Mouse (Mus musculus) forebrain, embryonic 13.5 days (tissue): ENCODE results near the gene F11r. TPM values are rescaled to one million over a fixed set of nuclear protein-coding genes. Genes with fewer than 3 reads are reported as not detected.

Experiments
- ATAC-seq: fragments of 200-750 bp; cut with Nextera tagmentation; 2 replicates; pipeline ENCODE4 v1.8.0; 2017
- H3K27ac ChIP-seq: fragments of 300-500 bp; sonication (generic); 2 replicates; pipeline ENCODE4 v1.5.1; 2015; ENCODE audit warnings: inconsistent platforms, mild to moderate bottlenecking, moderate library complexity
- H3K27me3 ChIP-seq: fragments of 300-500 bp; sonication (generic); 2 replicates; pipeline ENCODE4 v1.6.1; 2015; ENCODE audit warnings: mild to moderate bottlenecking, inconsistent platforms
- H3K36me3 ChIP-seq: fragments of 300-500 bp; sonication (generic); 2 replicates; pipeline ENCODE4 v1.6.1; 2015; ENCODE audit warnings: mild to moderate bottlenecking, inconsistent platforms; ENCODE audit not compliant: poor library complexity, severe bottlenecking
- H3K4me1 ChIP-seq: fragments of 300-500 bp; sonication (generic); 2 replicates; pipeline ENCODE4 v1.6.1; 2015; ENCODE audit warnings: inconsistent platforms
- H3K4me2 ChIP-seq: fragments of 300-500 bp; sonication (generic); 2 replicates; pipeline ENCODE4 v1.6.1; 2015; ENCODE audit warnings: inconsistent platforms, mild to moderate bottlenecking, moderate library complexity
- H3K4me3 ChIP-seq: fragments of 300-500 bp; sonication (generic); 2 replicates; pipeline ENCODE4 v1.5.1; 2015; ENCODE audit warnings: mild to moderate bottlenecking, inconsistent platforms
- H3K9ac ChIP-seq: fragments of 300-500 bp; sonication (generic); 2 replicates; pipeline ENCODE4 v1.6.1; 2015; ENCODE audit warnings: mild to moderate bottlenecking, inconsistent platforms
- H3K9me3 ChIP-seq: fragments of 300-500 bp; sonication (generic); replicated peaks from 2 replicates; pipeline ENCODE4 v1.6.1; 2016; ENCODE audit warnings: inconsistent platforms
- WGBS: fragments of 180-500 bp; shearing (Covaris S2); methylation state at CpG from one replicate; pipeline ENCODE4 v1.1.7; 2015; 5-methylcytosine and 5-hydroxymethylcytosine counted together
- polyA plus RNA-seq: library from polyadenylated mRNA; unstranded; fragments of >200 nt; fragmentation: Nextera tagmentation; extraction: Ambion mirVana; gene quantifications from 2 replicates; pipeline ENCODE4 v1.2.1, GENCODE M21; 2015

Gene F11r
- polyA plus RNA-seq, 1 experiment from 2014 or later: 8.4 TPM

DNA sequence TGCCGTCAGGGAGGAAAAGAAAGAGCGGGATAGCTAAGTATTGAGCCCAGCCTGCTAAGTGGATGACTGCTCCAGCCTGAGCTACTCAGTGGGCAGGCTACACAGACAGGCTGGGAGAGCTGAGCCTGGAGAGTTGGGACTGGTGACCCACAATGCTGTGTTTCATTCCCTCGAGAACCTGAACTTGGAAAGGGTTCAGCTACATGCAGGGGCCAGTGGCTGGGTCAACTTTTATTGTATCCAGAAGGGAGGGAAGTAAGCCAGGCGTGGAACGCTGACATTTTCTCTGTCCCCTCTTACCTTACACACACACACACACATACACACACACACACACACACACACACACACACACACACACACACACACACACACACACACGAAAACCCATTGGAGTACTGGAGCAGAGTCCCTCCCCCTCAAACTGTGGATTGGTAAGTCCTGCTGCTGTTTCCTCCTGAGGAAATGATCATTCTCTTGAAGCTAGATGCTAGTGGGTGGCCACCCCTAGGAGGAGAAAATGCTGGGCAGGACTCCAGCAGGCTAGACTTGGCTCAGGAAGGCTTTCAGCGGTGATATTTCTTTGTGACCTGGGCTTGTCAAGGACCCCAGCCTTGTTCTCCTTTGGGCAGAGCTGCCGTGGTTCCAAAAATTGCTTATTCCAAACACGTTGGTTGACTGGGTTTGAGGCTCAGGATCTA lies 2.8 kb downstream of the F11r start:
- Histone ChIP-seq H3K4me2 (no peak overlapping the region), H3K9me3 (peaks cover 7% of the 10 kb centered on the region; the same call in 1 of the 2 replicates), H3K27ac (no peak overlapping the region)

DNA sequence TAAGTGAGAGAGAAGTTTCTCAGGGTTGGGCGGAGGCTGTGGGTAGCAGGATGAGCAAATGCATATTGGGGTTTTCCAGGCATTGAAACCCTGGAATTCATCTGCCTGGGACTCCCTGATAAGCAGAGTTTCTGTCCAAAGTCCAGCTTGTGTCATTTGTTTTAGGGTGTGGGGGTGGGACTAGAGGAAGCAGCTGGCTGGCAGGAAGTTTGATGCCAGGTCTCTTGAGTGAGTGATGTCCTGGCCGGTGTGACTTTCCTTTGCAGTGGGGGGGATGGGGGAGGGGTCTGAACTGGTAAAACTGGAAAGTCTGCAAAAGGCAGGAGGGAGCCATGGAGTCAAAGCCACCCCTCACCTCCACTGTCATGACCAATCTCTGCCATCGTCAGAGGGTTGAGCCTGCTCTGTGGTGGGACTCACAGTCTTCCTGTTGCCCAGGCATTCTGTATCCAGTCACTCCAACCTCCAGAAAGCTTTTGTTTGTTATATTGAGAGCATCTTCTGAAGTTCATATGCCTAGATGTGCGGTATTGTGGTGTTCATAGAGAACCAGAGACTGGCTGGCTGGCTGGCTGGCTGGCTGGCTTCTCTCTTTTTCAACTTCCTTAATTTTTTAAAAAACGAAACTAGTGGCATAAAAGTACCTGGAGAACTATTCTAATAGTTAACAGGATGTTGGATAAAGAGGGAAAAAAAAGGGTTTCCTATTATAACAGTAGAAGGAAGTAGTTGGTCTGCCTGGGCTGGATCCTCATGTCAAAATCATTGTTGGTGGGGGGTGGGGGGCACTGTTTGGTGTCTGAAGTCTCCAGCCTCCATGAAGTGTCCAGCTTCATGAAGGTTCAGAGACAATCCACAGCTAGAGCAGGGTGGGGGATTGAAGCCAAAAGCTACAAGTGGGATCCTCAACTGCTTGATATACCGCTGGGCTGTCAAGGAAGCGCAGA lies 4.4 kb downstream of the F11r start:
- Histone ChIP-seq H3K4me1 (peaks cover 10% of the 10 kb centered on the region), H3K9me3 (peaks cover 7% of the 10 kb centered on the region; the same call in 1 of the 2 replicates), H3K36me3 (no peaks in the 10 kb centered on the region), H3K4me3 (no peak overlapping the region), H3K4me2 (no peak overlapping the region), H3K27ac (no peak overlapping the region), H3K27me3 (peaks cover 35% of the 10 kb centered on the region), H3K9ac (no peak overlapping the region)
- WGBS: 73% methylated on average over 7 of the region's 7 CpGs
- no peak for ATAC-seq

More for the DNA sequence above, 2.8 kb downstream of the F11r start:
- H3K4me3 ChIP-seq: no peak overlapping the region
- peaks cover 46% of the 10 kb centered on the region for H3K27me3 ChIP-seq
- no peaks in the 10 kb centered on the region for H3K36me3 ChIP-seq
- H3K9ac ChIP-seq: no peak overlapping the region
- no peak for ATAC-seq
- H3K4me1 ChIP-seq: peaks cover 10% of the 10 kb centered on the region
- 62% methylated on average over 9 of the region's 9 CpGs for WGBS

DNA sequence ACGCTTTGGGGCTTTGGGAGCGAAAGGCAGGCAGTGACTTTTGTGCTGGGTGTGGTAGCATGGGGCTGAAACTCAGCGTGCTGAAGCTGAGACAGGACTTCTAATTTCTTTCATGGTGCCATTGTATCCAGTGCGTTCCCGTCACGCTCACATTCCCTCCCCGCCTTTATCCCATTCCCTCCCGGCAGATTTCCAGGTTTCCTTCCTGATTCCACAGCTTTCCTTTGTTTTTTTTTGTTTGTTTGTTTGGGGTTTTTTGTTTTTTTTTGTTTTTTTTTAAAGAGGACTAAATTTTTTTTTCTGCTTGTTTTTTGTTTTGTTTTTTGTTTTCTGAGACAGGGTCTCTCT lies 5.1 kb downstream of the F11r start:
- ATAC-seq: no peak
- 83% methylated on average over 8 of the region's 8 CpGs for WGBS

DNA sequence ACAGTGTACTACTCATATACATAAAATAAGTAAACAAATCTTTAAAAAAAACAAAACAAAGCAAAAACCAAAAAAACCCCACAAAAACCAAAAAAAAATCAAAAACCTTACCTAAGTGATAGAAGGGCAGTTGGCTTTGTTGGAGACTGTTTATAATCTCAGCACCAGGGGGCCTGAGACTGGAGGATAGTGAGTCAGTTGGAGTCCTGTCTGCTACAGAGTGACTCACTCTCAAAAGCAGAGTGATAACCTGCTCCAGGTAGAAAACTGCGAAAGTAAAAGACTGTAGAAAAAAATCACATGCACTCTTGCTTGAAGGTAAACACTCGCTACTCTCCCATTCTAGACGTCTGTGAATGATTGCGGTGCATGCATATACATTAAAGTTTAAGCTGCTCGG lies 7.7 kb downstream of the F11r start:
- Histone ChIP-seq H3K9me3 (peaks cover 7% of the 10 kb centered on the region; the same call in 1 of the 2 replicates), H3K4me1 (no peaks in the 10 kb centered on the region), H3K36me3 (no peaks in the 10 kb centered on the region), H3K4me3 (no peak overlapping the region), H3K27ac (no peak overlapping the region), H3K4me2 (no peak overlapping the region), H3K27me3 (0 out of 2 replicates have a peak, but pooled peaks cover 3% of the 10 kb centered on the region), H3K9ac (no peak overlapping the region)
- 90% methylated on average over 5 of the region's 5 CpGs for WGBS
- no peak for ATAC-seq

More for the DNA sequence above, 5.1 kb downstream of the F11r start:
- no peak overlapping the region for H3K4me3 ChIP-seq
- H3K9ac ChIP-seq: no peak overlapping the region
- H3K4me1 ChIP-seq: peaks cover 6% of the 10 kb centered on the region
- H3K9me3 ChIP-seq: peaks cover 7% of the 10 kb centered on the region; the same call in 1 of the 2 replicates
- peaks cover 29% of the 10 kb centered on the region for H3K27me3 ChIP-seq
- H3K4me2 ChIP-seq: no peak overlapping the region
- no peak overlapping the region for H3K27ac ChIP-seq
- no peaks in the 10 kb centered on the region for H3K36me3 ChIP-seq

DNA sequence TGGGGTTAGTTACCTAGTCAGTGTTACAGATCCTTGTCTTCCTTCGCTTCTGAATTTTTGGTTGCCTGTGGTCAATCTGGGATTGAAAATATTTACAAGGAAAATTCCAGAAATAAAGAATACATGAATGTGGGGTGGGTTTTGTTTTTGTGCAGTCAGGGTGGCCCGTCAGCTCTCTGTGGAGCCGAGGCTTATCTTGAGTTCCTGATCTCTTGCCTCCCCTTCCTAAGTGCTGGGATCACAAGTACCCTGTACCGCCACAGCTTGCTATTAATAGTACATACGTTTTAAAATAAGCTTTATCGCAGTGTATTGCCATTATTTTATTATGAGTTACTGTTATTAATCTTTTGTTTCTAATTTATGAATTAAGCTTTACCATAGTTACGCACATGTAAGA lies 9.5 kb downstream of the F11r start:
- no peak overlapping the region for H3K27ac ChIP-seq
- no peaks in the 10 kb centered on the region for H3K4me1 ChIP-seq
- 88% methylated on average over 7 of the region's 7 CpGs for WGBS
- H3K4me2 ChIP-seq: no peak overlapping the region
- no peak for ATAC-seq
- H3K27me3 ChIP-seq: no peaks in the 10 kb centered on the region
- peaks cover 7% of the 10 kb centered on the region; the same call in 1 of the 2 replicates for H3K9me3 ChIP-seq
- H3K4me3 ChIP-seq: no peak overlapping the region
- no peak overlapping the region for H3K9ac ChIP-seq
- H3K36me3 ChIP-seq: no peaks in the 10 kb centered on the region

DNA sequence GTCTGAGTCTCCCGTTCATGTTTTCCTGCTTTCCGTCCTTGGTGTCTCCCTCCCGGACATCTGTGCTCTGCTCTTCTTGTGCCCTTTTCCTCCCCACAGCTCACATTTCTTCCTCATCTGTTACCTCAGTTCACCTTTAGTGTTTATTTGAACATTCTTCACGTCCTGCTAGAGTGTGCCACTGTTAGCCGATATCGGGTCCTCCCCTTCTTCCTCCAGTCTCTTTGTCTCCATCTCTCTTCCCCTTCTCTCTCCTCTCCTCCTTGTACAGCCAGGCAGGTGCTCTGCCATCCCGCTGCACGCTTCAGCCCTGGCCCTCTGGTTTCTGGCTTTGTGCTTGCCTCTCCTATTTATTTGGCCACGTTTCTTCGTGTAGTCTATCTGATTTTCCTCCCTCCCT lies 10.4 kb downstream of the F11r start:
- Histone ChIP-seq H3K4me1 (no peaks in the 10 kb centered on the region), H3K4me2 (no peak overlapping the region), H3K9me3 (peaks cover 7% of the 10 kb centered on the region; the same call in 1 of the 2 replicates), H3K27ac (no peak overlapping the region), H3K4me3 (no peak overlapping the region), H3K27me3 (no peaks in the 10 kb centered on the region), H3K9ac (no peak overlapping the region), H3K36me3 (no peaks in the 10 kb centered on the region)
- ATAC-seq: no peak
- WGBS: 79% methylated on average over 10 of the region's 10 CpGs

DNA sequence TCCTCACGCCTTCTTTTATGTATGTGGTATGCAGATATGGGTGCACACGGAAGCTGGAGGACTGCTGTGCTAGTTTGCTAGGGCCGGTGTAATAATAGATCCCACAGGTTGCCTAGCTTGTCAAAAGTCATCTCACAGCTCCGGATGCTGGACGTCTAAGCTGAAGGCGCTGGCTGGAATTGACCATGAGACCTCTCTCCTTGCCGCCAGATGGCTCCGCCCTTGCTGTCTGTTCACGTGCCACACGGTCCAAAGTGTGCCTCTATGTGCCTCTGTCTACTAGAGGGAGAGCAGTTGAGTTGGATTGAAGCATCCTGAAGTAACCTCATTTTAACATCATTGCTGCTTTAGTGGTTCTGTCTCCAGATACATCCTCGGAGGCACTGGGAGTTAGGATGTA lies 12.7 kb downstream of the F11r start:
- WGBS: 90% methylated on average over 11 of the region's 11 CpGs
- Histone ChIP-seq H3K4me1 (no peaks in the 10 kb centered on the region), H3K4me3 (no peak overlapping the region), H3K9ac (no peak overlapping the region), H3K4me2 (no peak overlapping the region), H3K27ac (no peak overlapping the region), H3K27me3 (no peaks in the 10 kb centered on the region), H3K9me3 (no peaks in the 10 kb centered on the region), H3K36me3 (no peaks in the 10 kb centered on the region)
- ATAC-seq: no peak

DNA sequence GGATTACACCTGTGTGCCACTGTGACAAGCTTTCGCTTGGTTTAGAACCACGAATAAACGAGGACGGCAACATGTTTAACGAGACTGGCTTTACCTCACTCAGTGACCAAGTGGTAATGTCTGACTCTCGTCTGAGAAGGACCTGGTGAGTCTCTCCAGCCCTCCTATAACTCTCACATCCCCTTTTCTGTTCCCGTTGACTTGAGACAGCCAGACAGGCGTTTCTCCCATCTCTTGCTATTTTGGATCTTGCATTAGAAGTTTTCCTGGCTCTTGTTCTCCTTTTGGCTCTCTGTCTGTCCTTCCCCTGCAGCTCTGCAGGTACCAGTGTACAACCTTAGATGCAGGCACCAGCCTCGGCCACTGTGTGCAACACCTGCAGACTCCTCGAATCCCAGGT lies 13.7 kb downstream of the F11r start:
- Histone ChIP-seq H3K9me3 (no peaks in the 10 kb centered on the region), H3K27ac (no peak overlapping the region), H3K36me3 (no peaks in the 10 kb centered on the region), H3K27me3 (no peaks in the 10 kb centered on the region), H3K4me1 (no peaks in the 10 kb centered on the region), H3K9ac (no peak overlapping the region), H3K4me3 (no peak overlapping the region), H3K4me2 (no peak overlapping the region)
- ATAC-seq: no peak
- 86% methylated on average over 10 of the region's 10 CpGs for WGBS

DNA sequence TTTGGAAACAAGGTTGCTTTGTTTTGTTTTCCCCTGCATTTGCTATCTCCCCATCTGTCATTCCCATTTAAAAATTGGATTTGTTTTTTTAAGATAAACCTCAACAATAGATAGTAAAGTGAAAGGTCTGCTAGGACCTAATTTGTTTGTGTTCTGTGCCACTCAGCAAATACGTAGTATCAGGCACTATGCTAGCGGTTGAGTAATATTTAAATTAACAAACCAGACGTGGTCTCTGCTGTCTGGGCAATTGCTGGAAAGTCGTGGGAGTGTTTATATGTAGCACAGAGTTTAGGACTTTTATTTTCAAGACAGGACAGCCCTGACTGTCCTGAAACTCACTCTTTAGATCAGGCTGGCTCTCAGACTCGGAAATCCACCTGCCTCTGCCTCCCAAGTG lies 15.2 kb downstream of the F11r start:
- Histone ChIP-seq H3K4me3 (no peak overlapping the region), H3K36me3 (no peaks in the 10 kb centered on the region), H3K27me3 (no peaks in the 10 kb centered on the region), H3K9ac (no peak overlapping the region), H3K9me3 (no peaks in the 10 kb centered on the region), H3K27ac (no peak overlapping the region), H3K4me2 (no peak overlapping the region), H3K4me1 (no peaks in the 10 kb centered on the region)
- 80% methylated on average over 5 of the region's 5 CpGs for WGBS
- ATAC-seq: no peak

DNA sequence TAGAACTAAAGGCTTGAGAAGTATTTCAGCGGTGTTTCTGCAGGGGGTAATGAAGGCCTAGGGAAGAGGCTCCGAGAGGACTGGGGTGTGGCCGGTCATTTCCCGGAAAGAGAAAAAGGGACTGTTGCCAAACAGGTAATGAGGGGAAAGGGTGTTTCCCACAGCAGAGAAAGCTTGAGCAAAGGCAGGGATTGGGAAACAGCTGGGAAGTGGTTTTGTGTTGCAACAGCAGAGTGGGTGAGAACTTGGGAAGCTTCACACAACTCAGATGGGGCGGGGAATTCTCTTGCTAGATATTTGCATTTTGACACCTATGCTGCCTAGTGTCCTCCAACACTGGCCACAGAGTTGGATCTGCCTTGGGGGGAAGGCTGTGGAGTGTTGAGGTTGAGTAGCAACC lies 15.6 kb downstream of the F11r start:
- no peaks in the 10 kb centered on the region for H3K27me3 ChIP-seq
- no peaks in the 10 kb centered on the region for H3K36me3 ChIP-seq
- WGBS: 90% methylated on average over 5 of the region's 5 CpGs
- H3K4me1 ChIP-seq: no peaks in the 10 kb centered on the region
- H3K4me3 ChIP-seq: no peak overlapping the region
- H3K4me2 ChIP-seq: no peak overlapping the region
- ATAC-seq: no peak
- H3K9me3 ChIP-seq: no peaks in the 10 kb centered on the region
- H3K9ac ChIP-seq: no peak overlapping the region
- no peak overlapping the region for H3K27ac ChIP-seq

DNA sequence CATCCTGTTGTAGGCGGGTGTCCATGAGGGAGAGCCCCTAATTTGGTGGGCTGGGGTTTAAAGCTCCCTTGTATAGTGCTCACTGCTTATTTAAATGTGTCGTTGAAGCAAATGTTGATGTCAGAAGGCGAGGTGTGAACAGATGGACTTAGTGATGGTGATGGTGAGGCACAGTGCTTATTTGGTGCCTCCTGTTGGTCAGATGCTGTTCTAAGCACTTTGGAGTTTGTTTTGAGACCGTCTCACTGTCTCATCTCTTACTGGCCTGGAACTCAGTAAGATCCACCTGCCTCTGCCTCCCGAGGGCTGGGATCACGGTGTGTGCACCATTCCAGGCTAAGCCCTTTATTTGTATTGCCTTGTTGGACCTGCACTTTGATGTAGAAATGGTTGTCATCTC lies 17.6 kb downstream of the F11r start:
- H3K4me1 ChIP-seq: peaks cover 6% of the 10 kb centered on the region
- no peak for ATAC-seq
- WGBS: 89% methylated on average over 6 of the region's 6 CpGs

DNA sequence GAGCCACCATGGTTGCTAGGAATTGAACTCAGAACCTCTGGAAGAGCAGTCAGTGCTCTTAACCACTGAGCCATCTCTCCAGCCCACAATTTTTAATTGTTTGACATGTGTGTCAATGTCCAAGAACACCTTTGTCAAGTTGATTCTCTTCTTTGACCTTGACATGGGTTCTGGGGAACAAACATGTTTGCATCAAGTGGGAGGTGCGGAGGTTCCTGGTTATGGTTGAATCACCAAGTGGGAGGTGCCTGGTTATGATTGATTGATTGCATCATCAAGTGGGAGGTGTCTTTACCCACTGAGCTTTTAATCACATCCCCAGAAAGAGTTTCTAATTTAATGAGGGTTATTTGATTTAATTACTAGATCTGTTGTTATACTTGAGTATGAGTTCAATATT lies 20.2 kb downstream of the F11r start:
- 96% methylated on average over 1 of the region's 1 CpGs for whole genome bisulfite sequencing
- H3K27ac ChIP-seq: no peak overlapping the region
- no peak for ATAC-seq

More for the DNA sequence above, 17.6 kb downstream of the F11r start:
- H3K9me3 ChIP-seq: no peaks in the 10 kb centered on the region
- no peak overlapping the region for H3K27ac ChIP-seq
- no peaks in the 10 kb centered on the region for H3K36me3 ChIP-seq
- H3K9ac ChIP-seq: no peak overlapping the region
- no peaks in the 10 kb centered on the region for H3K27me3 ChIP-seq
- H3K4me2 ChIP-seq: no peak overlapping the region
- no peak overlapping the region for H3K4me3 ChIP-seq

More for the DNA sequence above, 20.2 kb downstream of the F11r start:
- Histone ChIP-seq H3K4me2 (no peak overlapping the region), H3K4me1 (peaks cover 15% of the 10 kb centered on the region), H3K27me3 (no peaks in the 10 kb centered on the region), H3K4me3 (no peak overlapping the region), H3K9ac (no peak overlapping the region), H3K9me3 (no peaks in the 10 kb centered on the region), H3K36me3 (no peaks in the 10 kb centered on the region)
